Mouse (Mus musculus) adrenal gland, adult 2 months (tissue): ENCODE measurements around the gene Cpa5. TPM values are rescaled to one million over a fixed set of nuclear protein-coding genes. Genes with fewer than 3 reads are reported as not detected.

ENCODE experiments used
- DNase-seq: peaks from one replicate; pipeline ENCODE4 v3.0.0; 2021
- long read RNA-seq: library from polyadenylated mRNA; stranded (forward); transcript quantifications from one replicate; pipeline ENCODE4 v2.0.0, GENCODE M21; 2021
- polyA plus RNA-seq: library from polyadenylated mRNA; depleted of rRNA; stranded (reverse); fragments of >200 nt; gene quantifications from 2 replicates; pipeline ENCODE4 v1.2.3, GENCODE M21; 2012; rRNA removed
- total RNA-seq, 2 experiments: library from RNA; stranded (reverse); gene quantifications; 2 replicates each; pipeline ENCODE4 v1.2.3; 2021

Gene Cpa5
- total RNA-seq: not detected
- polyA plus RNA-seq: not detected in 2 replicates
- long read RNA-seq: 0 reads

DNA sequence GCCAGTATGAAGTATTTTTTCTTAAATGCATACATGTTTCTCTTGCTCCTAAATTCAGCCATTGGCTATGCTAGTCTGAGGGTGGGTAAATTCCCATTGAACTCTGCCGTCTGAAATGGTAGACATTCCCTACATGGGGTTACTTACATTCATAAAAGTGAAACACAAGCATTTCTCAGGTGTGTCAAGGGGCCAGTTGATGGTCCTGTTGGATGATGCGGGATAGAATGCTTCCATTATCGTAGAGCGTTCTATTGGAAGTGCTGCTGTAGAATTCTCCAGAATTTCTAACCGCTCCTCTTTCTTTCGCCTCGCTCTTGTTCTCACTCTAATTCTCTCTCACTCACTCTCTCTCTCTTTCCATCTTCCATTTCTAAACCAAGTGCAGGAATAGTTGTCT lies at the start of gene Cpa5:
Gene Cpa5, plus strand, starts transcription at position 301 of the 400 bp plus-strand sequence.
- no peak for DNase-seq

DNA sequence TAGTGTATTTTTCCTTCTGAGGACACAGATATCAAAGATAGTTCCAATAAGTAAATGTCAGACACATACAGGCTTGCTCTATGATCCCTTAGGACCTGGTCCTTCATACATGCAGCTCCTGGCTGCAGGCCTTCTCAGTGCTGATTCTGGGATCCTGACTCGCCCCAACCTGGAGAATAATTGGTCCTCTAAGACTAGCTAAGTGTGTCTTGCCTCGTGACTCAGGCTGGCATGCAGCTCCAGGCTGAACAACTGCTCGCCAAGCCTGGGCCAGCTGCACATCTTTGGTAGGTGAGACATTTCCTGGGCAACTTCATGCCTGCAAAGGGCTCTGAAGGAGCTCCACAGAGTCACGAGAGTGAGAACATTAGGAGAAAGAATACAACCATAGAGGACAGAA lies 48.7 kb upstream of the Cpa5 start:
- DNase-seq: no peak

DNA sequence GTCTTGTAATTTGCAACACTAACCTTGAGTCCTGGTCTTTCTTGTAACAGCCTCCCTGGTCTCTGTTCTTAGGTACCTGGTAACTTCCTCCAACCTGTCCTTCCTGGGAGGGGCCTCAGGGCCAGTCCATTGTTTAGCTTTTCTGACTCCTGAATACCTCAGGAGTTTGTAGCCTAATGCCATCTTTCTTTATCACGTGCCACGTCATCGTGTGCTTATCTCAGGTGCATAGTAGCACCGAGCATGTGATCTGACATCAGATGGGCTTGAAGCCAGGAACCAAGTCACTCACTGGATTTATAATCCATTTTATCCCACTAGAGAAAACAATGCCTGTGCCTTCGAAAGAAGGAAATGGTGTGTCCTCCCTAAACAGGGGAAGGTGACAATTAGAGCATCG lies 47.2 kb upstream of the Cpa5 start:
- DNase-seq: no peak

DNA sequence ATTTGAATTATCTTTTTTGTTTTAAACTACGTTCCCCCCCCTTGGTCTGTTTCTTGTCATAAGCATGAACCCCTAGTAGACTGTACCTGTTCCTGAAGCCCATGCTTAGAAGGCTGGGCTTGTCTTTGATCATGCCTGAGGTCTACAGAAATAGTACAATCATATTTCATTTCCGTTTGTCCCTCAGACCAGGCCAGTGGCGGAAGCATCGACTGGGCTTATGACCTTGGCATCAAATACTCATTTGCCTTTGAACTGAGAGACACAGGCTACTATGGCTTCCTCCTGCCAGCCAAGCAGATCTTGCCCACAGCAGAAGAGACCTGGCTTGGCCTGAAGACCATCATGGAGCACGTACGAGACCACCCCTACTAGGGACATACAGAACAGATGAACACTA lies 46.8 kb upstream of the Cpa5 start:
- DNase-seq: peak; percentile 52

DNA sequence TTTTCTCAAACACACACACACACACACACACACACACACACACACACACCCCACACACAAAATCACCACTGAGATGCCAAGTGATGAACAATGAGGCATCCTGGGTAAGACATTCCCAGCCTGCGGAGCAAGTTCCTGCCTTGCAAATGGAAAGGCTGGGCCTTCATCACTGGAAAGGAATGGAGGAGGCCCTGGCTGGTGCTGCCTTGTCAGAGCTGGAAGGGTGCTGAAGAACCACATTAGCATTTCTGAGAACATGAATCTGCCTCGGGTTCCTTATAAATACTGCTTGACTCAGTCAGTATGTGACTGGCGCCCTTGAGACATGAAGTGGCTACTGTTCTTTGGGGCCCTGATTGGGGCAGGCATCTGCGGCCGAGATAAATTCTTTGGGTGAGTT lies 42.7 kb upstream of the Cpa5 start, which contains the start of gene Cpa4:
Gene Cpa4, plus strand, starts transcription at position 301 of the 400 bp plus-strand sequence.
- DNase-seq: no peak

DNA sequence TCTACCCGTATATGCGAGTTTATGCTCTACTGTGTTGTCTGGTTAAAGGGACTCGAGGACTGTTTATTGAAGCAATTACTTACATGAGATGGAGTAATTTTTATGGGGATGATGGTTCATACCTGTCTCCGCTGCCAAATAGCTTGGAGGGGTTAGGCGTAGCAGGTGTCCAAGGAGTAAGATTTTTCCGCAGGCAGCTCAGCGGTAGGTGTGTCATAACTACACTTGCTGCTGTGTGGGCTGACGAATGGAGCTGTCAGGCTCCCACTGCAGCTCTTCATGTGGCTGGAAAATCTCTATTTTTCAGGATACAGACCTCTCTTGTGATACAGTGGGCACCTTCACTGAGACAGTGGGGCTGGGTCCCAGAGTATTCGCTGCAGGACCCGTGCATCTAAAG lies 41.5 kb upstream of the Cpa5 start:
- DNase-seq: no peak

DNA sequence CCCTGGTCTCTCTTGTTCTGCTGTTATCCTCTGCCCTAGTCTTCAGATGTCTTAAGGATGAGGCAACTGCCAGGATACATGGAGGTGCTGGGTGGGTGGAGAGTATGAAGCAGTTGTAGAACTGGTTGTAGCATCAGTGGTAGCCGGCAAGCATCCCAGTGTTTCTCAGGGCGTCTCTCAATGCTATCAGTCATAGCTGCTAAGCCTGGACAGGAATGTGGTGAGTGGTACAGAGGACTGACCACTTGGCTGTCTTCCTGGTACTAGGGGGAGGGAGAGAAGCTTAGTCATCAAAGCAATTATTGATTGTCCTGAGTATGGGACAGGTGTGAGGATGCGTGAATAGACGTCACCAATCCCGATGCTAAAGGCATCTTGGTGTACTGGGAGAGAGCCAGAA lies 40.8 kb upstream of the Cpa5 start:
- DNase-seq: no peak

DNA sequence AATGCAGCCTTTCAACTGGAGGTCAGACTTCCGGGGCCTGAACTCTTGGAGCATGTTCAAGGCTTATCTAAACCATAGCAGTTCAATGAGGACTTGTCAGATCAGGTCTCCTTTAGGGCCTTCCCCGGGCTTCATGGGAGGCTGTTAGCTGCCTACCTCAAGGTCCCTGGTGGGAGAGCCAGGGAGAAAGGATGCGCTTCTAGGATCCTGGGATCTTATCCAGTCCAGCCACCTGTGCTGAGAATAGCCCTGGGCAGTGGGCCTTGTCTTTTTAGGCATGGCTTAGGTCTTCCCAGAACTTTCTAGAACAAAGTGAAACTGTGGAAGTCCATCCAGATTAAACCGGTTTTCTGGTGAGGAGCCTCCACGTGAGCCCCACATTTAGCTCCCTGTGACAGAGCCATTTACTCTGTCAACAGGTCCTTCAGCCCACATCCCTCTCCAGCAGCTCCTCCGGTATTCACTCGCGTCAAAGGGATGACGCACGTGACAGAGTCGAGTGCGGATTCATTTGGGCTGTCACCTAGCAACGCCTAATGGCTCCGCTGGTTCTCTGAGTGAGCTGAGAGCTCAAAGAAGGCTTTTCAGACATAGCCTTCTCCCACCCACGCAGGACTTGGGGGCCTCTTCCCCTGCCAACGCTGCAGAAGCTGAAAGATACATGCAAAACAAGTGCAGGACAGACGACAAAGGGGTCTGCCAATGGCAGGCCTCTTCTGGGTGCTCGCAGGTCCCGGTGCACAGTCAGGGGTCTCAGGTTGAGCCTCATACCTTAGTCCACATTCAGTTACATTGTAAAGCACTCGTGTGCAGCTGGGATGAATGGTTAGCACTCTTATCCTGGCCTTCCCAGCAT lies 38.1 kb upstream of the Cpa5 start:
- DNase-seq: no peak

DNA sequence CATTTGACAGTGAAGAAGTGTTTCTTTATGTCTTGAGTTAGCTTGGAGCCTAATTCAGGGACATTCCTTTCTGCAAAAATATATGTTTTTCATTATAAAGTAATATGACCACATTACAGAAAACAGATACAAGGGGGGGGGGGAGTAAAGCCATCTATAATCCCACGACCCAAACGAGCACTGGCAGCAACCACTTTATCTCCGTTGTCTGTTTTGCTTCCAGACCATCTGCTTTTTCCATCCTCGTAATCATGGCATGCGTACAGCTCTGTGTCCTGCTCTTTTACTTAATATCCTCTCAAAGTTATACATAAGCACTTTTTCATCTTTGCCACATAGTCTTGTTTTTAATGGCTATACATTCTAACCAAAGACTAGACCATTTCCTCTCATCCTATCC lies 37.4 kb upstream of the Cpa5 start:
- no peak for DNase-seq

DNA sequence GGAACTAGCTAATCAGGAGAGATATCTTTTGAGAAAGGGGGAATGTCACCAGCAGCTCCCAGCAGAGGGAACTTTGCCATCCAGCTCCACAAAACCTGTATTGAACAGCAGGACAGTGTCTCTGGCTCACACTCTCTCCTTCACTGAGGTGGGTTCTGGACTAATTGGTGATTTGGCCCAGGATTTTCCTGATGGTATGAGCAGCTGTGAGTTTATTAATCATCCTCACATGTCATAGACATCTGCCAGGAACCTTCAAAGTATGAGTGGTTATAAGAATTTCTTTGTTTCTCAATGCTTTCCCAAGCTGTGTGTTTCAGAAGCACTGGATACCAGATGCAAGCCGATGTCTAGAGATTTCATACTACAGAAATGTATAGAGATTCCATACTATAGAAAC lies 35.9 kb upstream of the Cpa5 start:
- DNase-seq: no peak

DNA sequence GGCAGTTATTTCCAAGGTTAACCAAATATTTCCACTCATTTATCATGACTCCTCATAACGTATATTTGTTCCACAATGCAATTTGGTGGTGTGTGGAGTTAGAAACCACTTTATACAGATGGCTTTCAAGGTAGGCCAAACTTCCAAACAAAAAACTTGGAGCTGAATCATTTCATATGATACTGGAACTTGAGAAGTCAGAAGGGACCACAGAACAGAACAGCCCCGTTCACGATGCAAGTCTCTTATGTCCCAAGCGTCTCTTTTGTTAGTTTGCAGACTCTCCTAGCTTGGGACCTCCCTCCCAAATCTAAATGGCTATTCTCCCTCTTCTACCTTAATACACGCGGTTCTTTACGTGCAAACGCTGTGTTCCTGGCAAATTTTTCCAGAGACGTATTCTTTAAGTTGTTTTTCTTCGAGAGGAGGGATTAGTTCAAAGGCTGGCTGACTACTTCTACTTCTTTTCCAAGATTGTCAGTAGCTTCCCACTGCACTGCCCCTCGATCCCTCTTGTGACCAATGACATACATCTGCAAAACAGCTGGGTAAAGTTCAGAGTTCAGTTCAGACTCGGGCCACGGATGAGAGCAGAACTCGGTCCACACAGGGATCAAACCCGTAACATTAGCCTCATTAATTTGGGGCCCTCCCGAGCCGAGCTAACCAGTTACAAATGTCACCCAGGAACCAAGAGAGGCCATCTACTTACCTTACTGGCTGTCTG lies 34.2 kb upstream of the Cpa5 start:
- DNase-seq: no peak

DNA sequence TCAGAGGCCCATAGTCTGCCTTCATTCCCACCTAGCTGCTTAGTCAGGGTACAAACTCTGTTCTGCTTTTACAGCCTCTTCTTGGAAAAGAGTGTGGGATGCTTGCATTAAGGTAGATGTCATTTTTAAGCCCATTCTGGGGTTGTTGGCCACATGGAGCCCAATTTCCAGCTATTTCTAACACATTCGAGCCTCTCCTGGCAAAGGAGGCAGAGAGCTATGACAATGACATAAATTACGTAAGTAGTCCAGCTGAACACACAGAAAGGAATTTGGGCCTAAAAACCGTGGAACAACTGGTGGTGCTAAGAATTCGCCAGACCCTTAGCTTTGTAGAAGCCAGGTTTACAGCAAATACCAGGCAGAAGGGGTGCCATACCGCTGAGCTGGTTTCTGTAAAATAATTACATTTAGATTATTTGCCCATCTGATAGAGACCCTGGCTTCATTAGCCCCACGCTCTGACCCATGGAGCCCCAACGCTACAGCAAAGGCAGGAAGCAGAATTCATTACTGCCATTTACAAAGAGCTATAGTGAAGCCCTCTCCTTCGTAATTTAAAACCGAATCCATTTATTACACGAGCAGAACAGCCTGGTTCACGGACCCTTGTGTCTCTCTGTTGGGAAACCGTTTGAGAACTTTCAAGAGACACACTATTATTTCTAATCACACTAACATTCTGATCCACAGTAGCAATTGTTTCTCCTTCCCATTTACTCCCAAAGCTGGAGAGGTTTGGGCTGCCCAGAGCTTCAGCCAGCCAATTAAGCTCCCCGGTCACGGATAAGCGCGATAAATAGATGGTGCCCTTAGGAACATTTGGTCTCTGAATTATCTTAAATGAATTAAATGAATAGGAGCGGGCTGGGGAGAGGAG lies 30.6 kb upstream of the Cpa5 start:
- DNase-seq: no peak

DNA sequence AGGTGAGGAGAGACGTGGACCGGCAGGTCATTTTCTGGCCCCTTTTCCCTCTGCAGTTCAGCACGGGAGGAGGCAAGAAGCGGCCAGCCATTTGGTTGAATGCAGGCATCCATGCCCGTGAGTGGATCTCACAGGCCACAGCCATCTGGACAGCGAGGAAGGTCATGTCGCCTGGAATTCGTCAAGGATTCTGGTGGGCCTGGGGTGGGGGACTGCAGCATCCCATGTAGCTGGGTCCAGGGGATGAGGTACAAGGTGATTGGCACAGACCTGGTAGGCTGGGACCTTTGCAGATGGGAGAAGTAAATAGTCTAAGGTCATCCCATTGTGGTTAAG lies 30.0 kb upstream of the Cpa5 start:
- DNase-seq: no peak

DNA sequence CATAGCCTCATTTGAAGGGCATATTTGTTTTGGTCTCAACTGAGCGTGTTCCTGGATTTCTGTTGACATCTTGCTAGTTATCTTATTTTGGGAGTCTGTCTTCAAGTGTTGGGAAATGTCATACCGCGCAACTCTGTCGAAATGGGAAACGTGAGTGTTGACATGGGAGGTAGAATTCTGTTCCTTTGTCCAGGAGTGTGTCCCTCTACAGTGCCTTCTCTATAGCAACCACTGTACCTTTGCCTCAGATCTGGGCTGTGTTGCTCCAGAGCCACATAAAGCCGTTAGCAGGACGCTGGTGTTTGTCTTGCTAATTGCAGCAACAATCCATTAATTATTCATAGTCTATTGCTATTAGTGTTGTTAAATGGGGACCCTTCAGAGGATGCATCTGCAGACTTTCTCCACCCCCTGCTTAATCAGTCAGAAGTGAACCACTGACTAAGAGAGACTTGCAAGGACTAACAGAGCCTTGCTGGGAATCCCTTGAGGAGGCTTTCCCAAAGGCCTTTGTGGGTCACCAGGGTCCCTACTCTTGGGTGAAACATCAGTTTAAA lies 23.8 kb upstream of the Cpa5 start:
- DNase-seq: no peak

DNA sequence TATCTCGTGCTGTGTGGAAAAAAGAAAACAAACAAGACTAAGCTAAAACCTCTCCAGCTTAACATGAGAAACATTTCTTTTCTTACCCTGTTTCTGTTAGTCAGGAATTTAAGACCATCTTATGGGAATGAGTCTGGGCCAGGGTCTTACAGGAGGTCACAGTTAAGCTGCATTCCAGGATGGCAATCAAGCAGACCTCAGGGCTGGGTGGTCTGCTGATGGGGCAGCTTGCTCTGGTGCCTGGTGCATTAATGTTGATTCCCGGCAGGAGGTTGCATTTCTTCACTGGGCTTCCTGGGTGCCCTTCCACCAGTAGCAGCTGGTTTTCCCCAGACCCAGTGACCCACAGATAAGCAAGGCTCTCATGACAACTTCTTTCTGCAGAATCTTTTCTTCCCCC lies 21.0 kb upstream of the Cpa5 start:
- DNase-seq: no peak

DNA sequence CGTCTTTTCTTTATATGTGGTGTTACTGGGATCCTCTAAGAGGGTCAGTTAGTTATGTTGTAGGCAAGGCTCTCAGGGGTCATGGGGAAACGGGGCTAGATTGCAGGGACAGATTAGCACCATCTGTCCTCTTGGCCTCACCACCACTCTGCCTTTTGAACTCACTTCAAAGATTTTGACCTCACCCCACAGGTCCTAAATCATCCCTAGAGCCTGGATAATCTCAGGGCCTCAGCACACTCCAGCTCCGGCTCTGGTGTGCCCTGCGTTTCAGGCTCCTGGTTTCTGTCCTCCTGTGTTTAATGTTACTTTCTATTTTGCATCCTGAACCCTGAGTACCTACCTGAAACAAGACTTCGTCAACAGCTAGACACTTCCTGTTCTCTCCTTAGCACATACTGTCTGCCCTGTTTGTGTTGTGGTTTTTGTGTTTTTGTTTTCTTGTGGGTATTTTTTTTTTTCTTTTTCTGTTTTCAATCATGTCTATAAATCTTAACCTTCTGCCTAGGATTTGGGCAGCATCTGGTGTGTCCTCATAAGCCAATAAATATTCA lies 18.9 kb upstream of the Cpa5 start:
- no peak for DNase-seq

DNA sequence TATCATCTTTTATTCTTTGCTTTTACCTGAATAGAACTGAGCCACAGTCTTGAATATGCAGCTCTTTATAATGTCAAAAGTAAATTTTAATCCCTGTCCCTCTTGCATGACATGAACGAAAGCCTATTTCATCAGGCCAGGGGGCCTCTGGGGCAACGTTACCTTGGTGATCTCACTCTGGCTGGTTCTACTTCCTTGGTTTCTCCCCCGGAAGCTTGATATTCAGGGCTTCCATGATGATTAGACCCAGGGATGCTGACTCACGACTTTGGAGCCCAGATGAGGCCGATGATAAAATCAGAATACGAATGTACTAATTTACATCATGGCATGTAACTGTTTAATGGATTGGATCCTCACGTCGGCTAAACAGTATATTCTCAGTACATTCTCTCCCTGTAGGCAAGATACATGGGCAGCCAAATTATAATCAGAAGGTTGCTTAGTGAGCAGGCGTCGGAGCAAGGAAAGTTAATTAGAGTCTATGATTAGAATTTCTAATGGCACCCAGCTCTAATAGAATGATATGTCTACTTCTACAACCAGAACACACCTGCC lies 18.3 kb upstream of the Cpa5 start:
- DNase-seq: no peak

DNA sequence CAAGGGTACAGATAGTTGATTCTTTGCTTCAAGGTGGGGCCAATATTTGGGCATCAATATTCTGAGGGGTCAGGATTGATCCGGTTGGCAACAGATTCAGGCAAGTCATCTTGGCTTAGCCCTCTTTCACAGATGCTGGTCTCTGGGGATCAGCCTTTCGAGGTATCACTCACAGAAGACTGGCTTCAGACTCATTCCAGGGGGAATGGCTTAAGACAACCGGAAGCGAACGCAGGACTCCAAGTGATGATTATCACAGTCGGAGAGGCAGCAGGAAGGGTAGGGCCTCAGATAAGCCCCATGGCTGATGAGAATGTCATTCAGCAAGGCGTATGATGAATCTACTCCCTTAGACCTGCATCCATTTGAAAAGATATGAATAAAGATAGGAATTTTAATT lies 16.4 kb upstream of the Cpa5 start:
- no peak for DNase-seq

DNA sequence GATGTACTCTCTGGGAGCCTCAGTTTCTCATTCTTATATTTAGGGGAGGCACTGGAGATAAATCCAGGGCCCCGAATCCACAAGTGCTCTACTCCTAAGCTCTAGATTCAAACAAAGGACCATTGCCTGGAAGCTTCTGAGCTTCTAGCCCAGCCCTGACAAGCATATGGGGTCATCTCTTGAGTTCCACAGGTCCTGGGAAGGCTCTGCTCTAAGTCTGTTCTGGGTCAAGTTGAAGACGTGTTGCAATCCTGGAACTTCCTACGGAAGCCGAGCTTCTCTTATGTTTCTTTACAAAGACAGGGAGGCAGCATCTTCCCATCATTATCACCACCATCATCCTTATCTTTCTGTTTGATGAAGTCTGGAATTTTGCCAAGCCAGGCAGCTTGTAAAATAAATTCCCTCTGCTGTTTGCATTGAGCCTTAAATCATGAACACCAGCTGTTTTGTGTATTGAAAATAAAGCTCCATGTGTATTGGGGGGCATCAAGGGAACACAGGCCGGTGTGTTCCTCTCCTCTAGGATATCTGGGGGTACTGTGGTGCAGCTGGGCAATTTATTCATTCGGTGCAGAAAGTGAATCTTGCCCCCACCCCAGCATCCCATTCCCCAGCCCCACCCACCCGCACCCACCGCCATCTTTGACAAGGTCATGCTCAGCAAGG lies 14.4 kb upstream of the Cpa5 start:
- DNase-seq: no peak

DNA sequence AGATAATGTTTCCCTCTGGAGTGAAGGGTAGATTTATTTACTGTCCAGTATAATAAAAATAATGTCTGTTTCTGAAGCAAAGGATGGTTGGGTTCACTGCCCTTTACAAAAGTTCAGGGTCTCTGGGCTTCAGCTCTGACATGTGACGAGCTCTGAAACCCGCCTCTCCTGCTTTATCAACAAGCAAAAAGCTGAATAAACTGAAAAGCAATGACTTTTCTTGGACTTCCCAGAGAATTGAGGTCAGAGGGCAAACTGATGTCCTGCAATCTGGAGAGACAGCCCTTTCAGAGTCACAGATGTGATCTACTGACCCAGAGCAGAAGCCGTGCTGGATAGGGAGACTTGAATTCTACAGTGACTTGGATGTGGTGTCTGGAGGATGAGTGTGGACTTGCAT lies 10.8 kb upstream of the Cpa5 start:
- peak; percentile 28 for DNase-seq

DNA sequence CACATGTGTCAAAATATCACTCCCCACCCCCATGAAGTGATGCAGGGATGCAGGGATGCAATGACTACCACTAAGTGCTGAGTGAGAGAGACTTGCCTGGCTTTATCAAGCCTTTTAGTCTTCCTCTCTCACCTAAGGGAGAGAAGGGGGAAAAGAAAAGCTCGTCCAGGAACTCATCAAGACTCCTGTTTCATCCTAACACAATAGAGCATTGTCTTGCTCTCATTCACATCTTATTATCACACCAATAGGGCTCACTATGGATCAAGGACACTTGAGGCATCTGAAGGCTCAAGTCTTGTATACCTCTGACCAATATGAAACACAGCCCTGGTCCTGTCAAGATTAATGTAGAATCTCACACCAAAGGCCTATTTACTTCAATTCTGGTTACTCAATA lies 9.8 kb upstream of the Cpa5 start:
- no peak for DNase-seq
